Mouse (Mus musculus): Measurements from ENCODE around the gene Six5. TPM values are rescaled to one million over a fixed set of nuclear protein-coding genes. Genes with fewer than 3 reads are reported as not detected.

Six5 gene
- 2.9 and 3.0 TPM in 2 replicates for total RNA-seq (2012; rRNA removed)

- no peak for DNase-seq (ENCODE audit: low read depth, low spot score)
- H3K27ac ChIP-seq (ENCODE audit: insufficient read depth, low read depth, low read length, poor library complexity, severe bottlenecking): peak within 1 kb of the TSS; percentile 27; the same call in 1 of the 2 replicates
- H3K4me3 ChIP-seq (ENCODE audit: insufficient read depth in 1 of 2, low read depth in 1 of 2, low read length in 2 of 2, poor library complexity in 1 of 2, severe bottlenecking in 1 of 2): peak within 1 kb of the TSS; percentile 72 to 74
- H3K36me3 ChIP-seq (ENCODE audit: control insufficient read depth, insufficient read depth, low read length, poor library complexity, severe bottlenecking): no peaks in the 10 kb centered on the region
- H3K9me3 ChIP-seq (ENCODE audit: control insufficient read depth, insufficient read depth, low read depth, low read length): no peaks in the 10 kb centered on the region
- no peak for TF ChIP-seq HCFC1 (IDR thresholded peaks at IDR 0.05; ENCODE audit: borderline replicate concordance, insufficient read depth, low read length)
- no peak for TF ChIP-seq ZNF384 (IDR thresholded peaks at IDR 0.05; ENCODE audit: low read depth, low read length)
- TF ChIP-seq ZC3H11A (IDR thresholded peaks at IDR 0.05; ENCODE audit: borderline replicate concordance, low read depth, low read length): no peak
- no peak for TF ChIP-seq MAFK (IDR thresholded peaks at IDR 0.05; ENCODE audit: insufficient read depth, low read depth, low read length)
- no peak for TF ChIP-seq CHD2 (IDR thresholded peaks at IDR 0.05; ENCODE audit: low read depth, low read length)
- in situ Hi-C loops (cut with MboI; ENCODE audit: low sequenced_read_pairs in 2 of 2, unreplicated experiment in 2 of 2): no loop called here
- H3K9ac ChIP-seq (ENCODE audit: insufficient read depth, low read depth, low read length, poor library complexity, severe bottlenecking): peak within 1 kb of the TSS; percentile 64
- H3K4me1 ChIP-seq (ENCODE audit: control insufficient read depth in 2 of 2, insufficient read depth in 2 of 2, low read length in 2 of 2, poor library complexity in 1 of 2): peaks cover 2 to 14% of the 10 kb centered on the region in 2 experiments; a peak in 2 of 4 replicates
These were observed at the start of gene Six5 for GRCm38 (mm10) chr7:19094471-19094825. Six5 (plus strand) TSS chr7:19094594.

GRCm38 (mm10) chr7:19044616-19045015, 49.8 kb upstream of the Six5 start:
- Histone ChIP-seq H3K9ac (ENCODE audit: insufficient read depth, low read depth, low read length, poor library complexity, severe bottlenecking) (no peak overlapping the region), H3K4me1 (ENCODE audit: control insufficient read depth in 2 of 2, insufficient read depth in 2 of 2, low read length in 2 of 2, poor library complexity in 1 of 2) (no peaks in the 10 kb centered on the region), H3K9me3 (ENCODE audit: control insufficient read depth, insufficient read depth, low read depth, low read length) (no peaks in the 10 kb centered on the region), H3K4me3 (ENCODE audit: insufficient read depth in 1 of 2, low read depth in 1 of 2, low read length in 2 of 2, poor library complexity in 1 of 2, severe bottlenecking in 1 of 2) (no peak overlapping the region), H3K27ac (ENCODE audit: insufficient read depth, low read depth, low read length, poor library complexity, severe bottlenecking) (no peak overlapping the region), H3K36me3 (ENCODE audit: control insufficient read depth, insufficient read depth, low read length, poor library complexity, severe bottlenecking) (peaks cover 82% of the 10 kb centered on the region)
- in situ Hi-C loops (cut with MboI; ENCODE audit: low sequenced_read_pairs in 2 of 2, unreplicated experiment in 2 of 2): no loop called here
- TF ChIP-seq MAFK (IDR thresholded peaks at IDR 0.05; ENCODE audit: insufficient read depth, low read depth, low read length): no peak
- no peak for TF ChIP-seq ZNF384 (IDR thresholded peaks at IDR 0.05; ENCODE audit: low read depth, low read length)
- TF ChIP-seq ZC3H11A (IDR thresholded peaks at IDR 0.05; ENCODE audit: borderline replicate concordance, low read depth, low read length): no peak
- no peak for TF ChIP-seq CHD2 (IDR thresholded peaks at IDR 0.05; ENCODE audit: low read depth, low read length)
- TF ChIP-seq HCFC1 (IDR thresholded peaks at IDR 0.05; ENCODE audit: borderline replicate concordance, insufficient read depth, low read length): no peak
- no peak for DNase-seq (ENCODE audit: low read depth, low spot score)

- H3K36me3 ChIP-seq (ENCODE audit: control insufficient read depth, insufficient read depth, low read length, poor library complexity, severe bottlenecking): peaks cover 81% of the 10 kb centered on the region
These were observed 47.9 kb upstream of the Six5 start for GRCm38 (mm10) chr7:19046286-19047069.

GRCm38 (mm10) chr7:19048006-19048527, 46.3 kb upstream of the Six5 start:
- in situ Hi-C loops (cut with MboI; ENCODE audit: low sequenced_read_pairs in 2 of 2, unreplicated experiment in 2 of 2): no loop called here
- Histone ChIP-seq H3K4me3 (ENCODE audit: insufficient read depth in 1 of 2, low read depth in 1 of 2, low read length in 2 of 2, poor library complexity in 1 of 2, severe bottlenecking in 1 of 2) (no peak overlapping the region), H3K9me3 (ENCODE audit: control insufficient read depth, insufficient read depth, low read depth, low read length) (no peaks in the 10 kb centered on the region), H3K36me3 (ENCODE audit: control insufficient read depth, insufficient read depth, low read length, poor library complexity, severe bottlenecking) (peaks cover 74% of the 10 kb centered on the region), H3K9ac (ENCODE audit: insufficient read depth, low read depth, low read length, poor library complexity, severe bottlenecking) (no peak overlapping the region), H3K4me1 (ENCODE audit: control insufficient read depth in 2 of 2, insufficient read depth in 2 of 2, low read length in 2 of 2, poor library complexity in 1 of 2) (peaks cover 0 to under 1% of the 10 kb centered on the region in 2 experiments; a peak in 1 of 4 replicates), H3K27ac (ENCODE audit: insufficient read depth, low read depth, low read length, poor library complexity, severe bottlenecking) (no peak overlapping the region)
- TF ChIP-seq ZNF384 (IDR thresholded peaks at IDR 0.05; ENCODE audit: low read depth, low read length) (no peak), MAFK (IDR thresholded peaks at IDR 0.05; ENCODE audit: insufficient read depth, low read depth, low read length) (no peak), ZC3H11A (IDR thresholded peaks at IDR 0.05; ENCODE audit: borderline replicate concordance, low read depth, low read length) (no peak), HCFC1 (IDR thresholded peaks at IDR 0.05; ENCODE audit: borderline replicate concordance, insufficient read depth, low read length) (no peak), CHD2 (IDR thresholded peaks at IDR 0.05; ENCODE audit: low read depth, low read length) (no peak)
- no peak for DNase-seq (ENCODE audit: low read depth, low spot score)

More at GRCm38 (mm10) chr7:19046286-19047069, 47.9 kb upstream of the Six5 start:
- Histone ChIP-seq H3K27ac (ENCODE audit: insufficient read depth, low read depth, low read length, poor library complexity, severe bottlenecking) (no peak overlapping the region), H3K9ac (ENCODE audit: insufficient read depth, low read depth, low read length, poor library complexity, severe bottlenecking) (no peak overlapping the region), H3K4me3 (ENCODE audit: insufficient read depth in 1 of 2, low read depth in 1 of 2, low read length in 2 of 2, poor library complexity in 1 of 2, severe bottlenecking in 1 of 2) (no peak overlapping the region), H3K9me3 (ENCODE audit: control insufficient read depth, insufficient read depth, low read depth, low read length) (no peaks in the 10 kb centered on the region), H3K4me1 (ENCODE audit: control insufficient read depth in 2 of 2, insufficient read depth in 2 of 2, low read length in 2 of 2, poor library complexity in 1 of 2) (no peaks in the 10 kb centered on the region)
- DNase-seq (ENCODE audit: low read depth, low spot score): no peak
- no peak for TF ChIP-seq ZC3H11A (IDR thresholded peaks at IDR 0.05; ENCODE audit: borderline replicate concordance, low read depth, low read length)
- no peak for TF ChIP-seq ZNF384 (IDR thresholded peaks at IDR 0.05; ENCODE audit: low read depth, low read length)
- no peak for TF ChIP-seq HCFC1 (IDR thresholded peaks at IDR 0.05; ENCODE audit: borderline replicate concordance, insufficient read depth, low read length)
- no peak for TF ChIP-seq CHD2 (IDR thresholded peaks at IDR 0.05; ENCODE audit: low read depth, low read length)
- no peak for TF ChIP-seq MAFK (IDR thresholded peaks at IDR 0.05; ENCODE audit: insufficient read depth, low read depth, low read length)
- in situ Hi-C loops (cut with MboI; ENCODE audit: low sequenced_read_pairs in 2 of 2, unreplicated experiment in 2 of 2): no loop called here

Measured in ES-E14 (cell line).